Mouse (Mus musculus) liver, embryonic 14.5 days (tissue): ENCODE data around the gene Map4k5.

Source experiments
- CTCF ChIP-seq: IDR thresholded peaks from 2 replicates; pipeline ENCODE4 v1.5.1; 2016; ENCODE audit warnings: antibody characterized with exemption, low read depth, control low read depth
- EP300 ChIP-seq: IDR thresholded peaks from 2 replicates; pipeline ENCODE4 v1.6.1; 2016; ENCODE audit warnings: antibody characterized with exemption, low read depth

- TF ChIP-seq CTCF (no peak), EP300 (no peak)
Observed at GRCm38 (mm10) chr12:69898119-69898518, 5.1 kb upstream of the Map4k5 start.
